Mouse (Mus musculus) adrenal gland, postnatal 0 days (tissue): ENCODE data around the gene Ralgapa2. TPM values are rescaled to one million over a fixed set of nuclear protein-coding genes. Genes with fewer than 3 reads are reported as not detected.

Experiments used
- polyA plus RNA-seq: library from polyadenylated mRNA; unstranded; fragments of >200 nt; fragmentation: Nextera tagmentation; extraction: Ambion mirVana; gene quantifications from 2 replicates; pipeline ENCODE4 v1.2.1, GENCODE M21; 2015

Gene Ralgapa2
- polyA plus RNA-seq = 1.5 and 3.4 TPM in 2 replicates

DNA sequence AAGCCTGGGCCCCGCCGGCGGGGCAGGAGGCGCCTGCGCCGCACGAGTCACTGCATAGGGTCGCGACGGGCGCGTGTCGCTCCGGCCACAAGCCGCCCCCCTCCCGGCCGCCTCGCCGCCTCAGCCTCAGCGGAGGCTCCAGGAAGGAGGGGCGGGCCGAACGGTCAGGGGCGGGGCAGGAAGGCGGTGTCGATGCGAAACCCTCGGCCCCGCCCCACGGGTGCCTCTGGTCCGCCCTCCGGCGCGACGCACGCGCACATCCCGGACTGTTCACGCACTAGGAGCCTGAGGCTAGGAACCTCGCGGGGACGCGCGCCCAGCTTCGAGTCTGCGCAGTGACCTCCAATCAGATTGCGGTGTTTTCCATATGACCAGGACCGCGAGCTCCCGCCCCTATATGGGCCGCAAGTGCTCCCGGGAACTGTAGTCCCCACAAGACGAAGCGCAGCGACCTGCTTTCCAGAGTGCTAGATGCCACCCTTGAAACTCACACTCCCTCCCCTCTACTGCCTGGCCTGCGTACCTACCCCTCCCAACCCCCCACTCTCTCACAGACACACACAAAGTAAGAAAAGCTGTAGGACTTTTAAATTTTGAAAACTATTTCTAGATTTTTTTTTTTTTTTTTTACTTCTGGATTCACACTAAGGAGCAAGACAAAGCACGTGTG lies at the start of gene Ralgapa2:
Ralgapa2 (minus strand) TSS at position 434 of the 670 bp plus-strand sequence.

DNA sequence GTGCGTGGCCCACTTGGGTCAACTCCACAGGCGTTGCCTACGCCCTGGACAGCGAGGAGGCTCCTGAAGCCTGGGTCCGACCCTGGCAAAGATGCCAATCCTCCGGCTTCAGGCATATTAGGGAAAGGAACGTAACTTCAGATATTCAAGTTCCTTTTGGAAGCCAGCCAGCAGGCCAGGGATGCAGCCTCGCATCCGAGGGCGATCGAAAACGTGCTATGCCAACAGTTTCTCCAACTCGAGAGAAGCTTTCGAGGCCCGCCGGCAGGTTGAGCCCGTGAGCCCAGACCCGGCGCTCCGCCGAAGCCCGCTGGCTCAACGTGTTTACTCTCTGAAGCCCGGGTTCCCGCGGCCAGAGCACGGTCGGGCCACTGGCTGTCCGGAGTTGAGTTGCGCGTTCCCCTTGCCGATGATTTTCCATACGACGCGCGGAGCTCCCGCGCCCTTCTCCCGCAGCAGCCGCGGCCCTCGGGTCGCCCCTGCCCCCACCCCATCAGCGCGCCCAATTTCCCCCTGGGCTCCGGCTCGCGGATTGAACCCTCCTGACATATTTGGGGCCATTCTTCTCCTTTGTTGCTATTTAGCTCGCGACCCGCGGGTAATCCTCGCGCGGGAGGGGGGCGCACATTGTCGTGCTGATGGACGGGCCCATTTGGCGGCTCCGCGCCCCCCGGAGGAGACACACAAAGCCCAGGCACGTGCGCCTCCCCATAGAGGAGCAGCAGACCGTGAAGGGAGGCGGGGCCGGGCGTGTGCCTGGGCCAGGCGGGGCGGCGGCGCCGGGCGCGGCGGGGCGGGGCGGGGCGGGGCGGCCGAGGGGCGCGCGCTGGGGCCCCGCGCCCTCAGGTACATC lies 290.8 kb downstream of the Ralgapa2 start, which contains the start of gene Insm1:
Insm1 (plus strand) TSS at position 846 of the 853 bp plus-strand sequence.

